Mouse (Mus musculus) inflammation-experienced regulatory T-cells, adult 6 months (primary cell): ENCODE data around the gene Med21. TPM values are rescaled to one million over a fixed set of nuclear protein-coding genes. Genes with fewer than 3 reads are reported as not detected.

Source experiments
- ATAC-seq: one replicate; pipeline ENCODE4 v1.8.0; 2017
- polyA plus RNA-seq, 3 experiments: library from polyadenylated mRNA; unstranded; fragments of 100-300 nt; shearing (Covaris generic); gene quantifications; one replicate each; pipeline ENCODE4 v1.2.1; 2017

The Med21 gene
- polyA plus RNA-seq, 3 experiments from 2014 or later: 58.0 to 64.2 (median 58.9) TPM

- peak; percentile 56 for ATAC-seq
Measured at GRCm38 (mm10) chr6:146686463-146687196, 44.3 kb downstream of the Med21 start.

- ATAC-seq: no peak
Measured at GRCm38 (mm10) chr6:146688010-146688409, 45.7 kb downstream of the Med21 start.

- no peak for ATAC-seq
Measured at GRCm38 (mm10) chr6:146688861-146689260, 46.5 kb downstream of the Med21 start.

- ATAC-seq: peak; percentile 61
Measured at GRCm38 (mm10) chr6:146697767-146698166, 55.4 kb downstream of the Med21 start.

- no peak for ATAC-seq
Measured at GRCm38 (mm10) chr6:146698376-146698775, 56.0 kb downstream of the Med21 start.

Other genes with a start within 250 kb of the Med21 start
- gene Itpr2, start 140.3 kb upstream of the Med21 start, polyA plus RNA-seq: 100 to 1,000 TPM in 1 of 3 experiments, 10 to 100 TPM in 2; 43.2 to 111 (median 94.9) TPM
- 100 to 1,000 TPM in 1 of 3 experiments, 10 to 100 TPM in 2; 80.5 to 140 (median 88.8) TPM for gene Fgfr1op2, start 65.3 kb upstream of the Med21 start, polyA plus RNA-seq
- gene Ints13, start 64.7 kb upstream of the Med21 start, polyA plus RNA-seq: 10 to 100 TPM; 54.4 to 76.9 (median 68.4) TPM
- 1 to 10 TPM; 2.0 to 3.6 (median 3.0) TPM for gene Tm7sf3, start 277 bp downstream of the Med21 start, polyA plus RNA-seq
- 10 to 100 TPM; 10.7 to 32.2 (median 22.0) TPM for gene Stk38l, start 82.4 kb downstream of the Med21 start, polyA plus RNA-seq
- 1 to 10 TPM; 4.0 to 8.0 (median 7.9) TPM for gene Arntl2, start 153.5 kb downstream of the Med21 start, polyA plus RNA-seq
- gene Smco2, start 207.6 kb downstream of the Med21 start, polyA plus RNA-seq: not detected
- gene Ppfibp1, start 245.9 kb downstream of the Med21 start, polyA plus RNA-seq: 10 to 100 TPM in 1 of 3 experiments, 1 to 10 TPM in 2; 7.7 to 14.1 (median 8.8) TPM